Mouse (Mus musculus) megakaryocyte progenitor cell, adult 5-6 weeks (primary cell): Measurements from ENCODE around the gene Gm27179. TPM values are rescaled to one million over a fixed set of nuclear protein-coding genes. Genes with fewer than 3 reads are reported as not detected.
A peak's percentile ranks its signal among the peaks of the same experiment; 100 is the strongest.
"Not testable (repeated sequence)": the region's sequence is repeated elsewhere in the genome, so short reads cannot be mapped to it uniquely, and the experiment has no call there.

ENCODE experiments used
- ATAC-seq: replicated peaks from 2 replicates; pipeline ENCODE4 v1.8.0; 2016; ENCODE audit warnings: mild to moderate bottlenecking, moderate TSS enrichment, inconsistent platforms; ENCODE audit not compliant: poor library complexity
- total RNA-seq, 2 experiments: library from RNA; stranded (forward) in 1 of 2; stranded (reverse) in 1 of 2; fragments of 157-497, 149-512 nt in 1 of 2; fragments of 200-1000 nt in 1 of 2; gene quantifications; 2 replicates each; pipeline versions ENCODE4 v1.2.3 to v1.2.4; 2015 to 2017

Gm27179 gene
- total RNA-seq, 2 experiments from 2014 or later, result not detected

- peak; percentile 43; the same call in 1 of the 2 replicates for ATAC-seq
Measured at GRCm38 (mm10) chr14:69473941-69474646, 38.3 kb downstream of the Gm27179 start.

- ATAC-seq, result not testable (repeated sequence)
Measured at GRCm38 (mm10) chr14:69473322-69473721, 39.0 kb downstream of the Gm27179 start.

- peak; percentile 78 for ATAC-seq
Measured at GRCm38 (mm10) chr14:69470122-69470708, 42.1 kb downstream of the Gm27179 start.

- not testable (repeated sequence) for ATAC-seq
Measured at GRCm38 (mm10) chr14:69467612-69468366, 44.6 kb downstream of the Gm27179 start.

- ATAC-seq, result not testable (repeated sequence)
Measured at GRCm38 (mm10) chr14:69464465-69464864, 47.9 kb downstream of the Gm27179 start.

Other genes starting within 250 kb of the Gm27179 start
- not detected in 2 replicates for gene Synb, start 218.2 kb downstream of the Gm27179 start, total RNA-seq (2015)
- 0.20 TPM in 1 of 2 replicates, not detected in the other for gene Synb, start 218.2 kb downstream of the Gm27179 start, total RNA-seq (2017)
- 5.6 and 7.4 TPM in 2 replicates for gene Gm16867, start 9.2 kb downstream of the Gm27179 start, total RNA-seq (2015)
- gene Gm16867, start 9.2 kb downstream of the Gm27179 start, total RNA-seq (2017), result 8.0 and 11.4 TPM in 2 replicates
- 6.3 and 9.7 TPM in 2 replicates for gene Entpd4b, start 42.9 kb upstream of the Gm27179 start, total RNA-seq (2015)
- gene Entpd4b, start 42.9 kb upstream of the Gm27179 start, total RNA-seq (2017), result 8.6 and 10.2 TPM in 2 replicates